Mouse (Mus musculus): ENCODE results near the gene Myo1c. TPM values are rescaled to one million over a fixed set of nuclear protein-coding genes. Genes with fewer than 3 reads are reported as not detected.

Myo1c gene
- polyA plus RNA-seq, 1 experiment from 2014 or later, result 72.4 TPM

GRCm38 (mm10) chr11:75652942-75653684, 2.8 kb downstream of the Myo1c start:
- Histone ChIP-seq H3K27me3 (ENCODE audit: control insufficient read depth, insufficient read depth, low read length) (no peaks in the 10 kb centered on the region), H3K4me3 (ENCODE audit: low read length) (peak overlapping the region; percentile 48), H3K27ac (ENCODE audit: low read length) (peak overlapping the region; percentile 96), H3K4me2 (ENCODE audit: low read depth, low read length) (peak overlapping the region; percentile 80), H3K9ac (ENCODE audit: low read length) (peak overlapping the region; percentile 58), H3K4me1 (ENCODE audit: control insufficient read depth, insufficient read depth, low read length) (peaks cover 53% of the 10 kb centered on the region), H3K36me3 (ENCODE audit: control insufficient read depth, insufficient read depth) (peaks cover 4% of the 10 kb centered on the region), H3K9me3 (replicated peaks; ENCODE audit: control insufficient read depth, low read length) (no peaks in the 10 kb centered on the region)
- 37% methylated on average over 14 of the region's 14 CpGs for WGBS
- no peak for ATAC-seq (replicated peaks; ENCODE audit: extremely low read depth, insufficient read depth, low FRiP score)

DNA sequence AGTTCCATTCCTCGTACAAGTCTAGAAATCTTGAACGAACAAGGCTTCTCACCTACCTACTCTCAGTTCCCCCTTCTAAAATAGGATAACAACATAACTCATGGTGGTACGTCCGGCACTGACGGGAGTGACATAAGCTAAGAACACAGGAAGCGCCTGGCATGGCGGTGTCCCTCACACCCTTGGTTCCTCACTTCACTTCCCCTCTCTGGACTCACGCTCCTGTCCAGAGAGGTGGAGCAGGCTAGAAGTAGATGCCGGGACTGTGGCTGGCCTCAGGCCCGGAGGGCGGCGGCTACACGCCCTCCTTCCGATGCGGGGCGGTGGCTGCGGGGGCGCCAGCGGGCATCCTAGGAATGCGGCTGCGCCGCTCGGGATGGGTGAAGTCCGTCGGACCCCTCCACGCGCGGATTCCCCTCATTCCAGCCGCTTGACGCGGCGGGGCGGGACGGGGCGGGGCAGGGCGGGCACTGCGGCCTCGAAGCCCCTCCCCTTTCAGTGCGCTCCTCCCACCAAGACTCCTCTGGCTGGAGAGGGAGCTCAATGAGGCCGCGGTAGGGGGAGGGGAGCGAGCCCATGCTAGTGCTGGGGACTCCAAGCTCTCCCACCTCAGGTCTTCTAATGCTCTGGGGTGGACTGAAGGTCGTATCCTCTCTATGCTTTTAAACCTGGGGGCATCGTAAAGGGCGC, 3.6 kb downstream of the Myo1c start:
- peak; percentile 70 for ATAC-seq (replicated peaks; ENCODE audit: extremely low read depth, insufficient read depth, low FRiP score)
- Histone ChIP-seq H3K9ac (ENCODE audit: low read length) (peak overlapping the region; percentile 58), H3K27ac (ENCODE audit: low read length) (peak overlapping the region; percentile 96), H3K4me1 (ENCODE audit: control insufficient read depth, insufficient read depth, low read length) (peaks cover 47% of the 10 kb centered on the region), H3K36me3 (ENCODE audit: control insufficient read depth, insufficient read depth) (peaks cover 11% of the 10 kb centered on the region), H3K9me3 (replicated peaks; ENCODE audit: control insufficient read depth, low read length) (no peaks in the 10 kb centered on the region), H3K4me2 (ENCODE audit: low read depth, low read length) (peak overlapping the region; percentile 80), H3K4me3 (ENCODE audit: low read length) (peak overlapping the region; percentile 48), H3K27me3 (ENCODE audit: control insufficient read depth, insufficient read depth, low read length) (no peaks in the 10 kb centered on the region)
- WGBS, result under 1% methylated on average over 45 of the region's 45 CpGs

GRCm38 (mm10) chr11:75654471-75655390, 4.4 kb downstream of the Myo1c start:
- Histone ChIP-seq H3K4me2 (ENCODE audit: low read depth, low read length) (peak overlapping the region; percentile 80), H3K27ac (ENCODE audit: low read length) (peak overlapping the region; percentile 96), H3K27me3 (ENCODE audit: control insufficient read depth, insufficient read depth, low read length) (no peaks in the 10 kb centered on the region), H3K9me3 (replicated peaks; ENCODE audit: control insufficient read depth, low read length) (no peaks in the 10 kb centered on the region), H3K36me3 (ENCODE audit: control insufficient read depth, insufficient read depth) (peaks cover 15% of the 10 kb centered on the region), H3K9ac (ENCODE audit: low read length) (peak overlapping the region; percentile 87), H3K4me3 (ENCODE audit: low read length) (peak overlapping the region; percentile 76), H3K4me1 (ENCODE audit: control insufficient read depth, insufficient read depth, low read length) (peaks cover 43% of the 10 kb centered on the region)
- no peak for ATAC-seq (replicated peaks; ENCODE audit: extremely low read depth, insufficient read depth, low FRiP score)
- 37% methylated on average over 25 of the region's 25 CpGs for WGBS

GRCm38 (mm10) chr11:75655621-75656545, 5.6 kb downstream of the Myo1c start:
- no peaks in the 10 kb centered on the region for H3K27me3 ChIP-seq (ENCODE audit: control insufficient read depth, insufficient read depth, low read length)
- H3K27ac ChIP-seq (ENCODE audit: low read length), result peak overlapping the region; percentile 96
- WGBS, result under 1% methylated on average over 72 of the region's 78 CpGs
- peak overlapping the region; percentile 87 for H3K9ac ChIP-seq (ENCODE audit: low read length)
- ATAC-seq (replicated peaks; ENCODE audit: extremely low read depth, insufficient read depth, low FRiP score), result peak; percentile 43
- peaks cover 26% of the 10 kb centered on the region for H3K36me3 ChIP-seq (ENCODE audit: control insufficient read depth, insufficient read depth)
- H3K4me1 ChIP-seq (ENCODE audit: control insufficient read depth, insufficient read depth, low read length), result peaks cover 42% of the 10 kb centered on the region
- peak overlapping the region; percentile 80 for H3K4me2 ChIP-seq (ENCODE audit: low read depth, low read length)
- no peaks in the 10 kb centered on the region for H3K9me3 ChIP-seq (replicated peaks; ENCODE audit: control insufficient read depth, low read length)
- H3K4me3 ChIP-seq (ENCODE audit: low read length), result peak overlapping the region; percentile 76

DNA sequence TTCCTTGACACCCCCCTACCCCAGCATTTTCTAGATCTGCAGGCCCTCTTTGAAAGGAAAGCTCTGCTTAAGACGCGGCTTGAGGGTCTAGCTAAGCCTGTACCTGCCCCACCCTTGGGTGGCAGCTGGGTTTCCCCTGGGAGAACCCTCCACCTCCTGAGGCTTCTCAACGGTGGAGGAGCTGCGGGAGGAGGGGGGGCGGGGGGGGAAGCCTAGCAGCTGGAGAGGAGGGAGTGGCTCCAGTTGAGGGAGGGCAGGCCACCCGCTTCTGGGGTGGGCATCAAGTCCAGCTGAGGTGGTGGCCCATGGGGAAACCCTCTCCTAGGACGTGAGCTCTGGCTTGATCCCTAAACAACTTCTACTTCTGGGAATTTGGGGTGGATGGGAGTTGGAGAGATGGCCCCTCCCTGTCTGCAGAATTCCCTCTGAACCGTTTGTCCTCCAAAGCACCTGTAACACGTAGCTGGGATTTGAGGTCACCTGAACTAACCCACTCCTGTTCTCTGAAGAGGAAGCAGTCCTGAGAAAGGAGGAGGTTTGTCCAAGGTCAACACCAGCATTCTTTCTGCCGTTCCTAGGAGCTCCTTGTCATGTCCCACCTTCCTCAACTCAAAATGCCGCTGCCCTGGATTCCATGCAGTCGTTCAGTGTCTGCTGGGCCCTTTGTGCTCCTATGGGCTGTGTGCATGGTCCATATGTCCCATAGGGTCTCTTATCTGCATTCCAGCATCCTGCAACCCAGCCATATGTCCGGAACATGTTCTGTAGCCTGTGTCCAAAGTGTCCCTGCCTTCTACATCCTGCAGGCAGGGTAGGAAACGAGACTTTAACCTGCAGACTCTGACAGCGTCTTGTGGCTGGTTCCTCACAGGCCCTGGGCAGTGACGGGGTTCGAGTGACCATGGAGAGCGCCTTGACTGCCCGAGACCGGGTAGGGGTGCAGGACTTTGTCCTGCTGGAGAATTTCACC, 6.6 kb downstream of the Myo1c start:
- Histone ChIP-seq H3K9ac (ENCODE audit: low read length) (peak overlapping the region; percentile 87), H3K4me1 (ENCODE audit: control insufficient read depth, insufficient read depth, low read length) (peaks cover 40% of the 10 kb centered on the region), H3K9me3 (replicated peaks; ENCODE audit: control insufficient read depth, low read length) (no peaks in the 10 kb centered on the region), H3K27me3 (ENCODE audit: control insufficient read depth, insufficient read depth, low read length) (no peaks in the 10 kb centered on the region), H3K4me2 (ENCODE audit: low read depth, low read length) (peak overlapping the region; percentile 80), H3K4me3 (ENCODE audit: low read length) (peak overlapping the region; percentile 76), H3K36me3 (ENCODE audit: control insufficient read depth, insufficient read depth) (peaks cover 36% of the 10 kb centered on the region), H3K27ac (ENCODE audit: low read length) (peak overlapping the region; percentile 96)
- 43% methylated on average over 19 of the region's 20 CpGs for WGBS
- ATAC-seq (replicated peaks; ENCODE audit: extremely low read depth, insufficient read depth, low FRiP score), result no peak

DNA sequence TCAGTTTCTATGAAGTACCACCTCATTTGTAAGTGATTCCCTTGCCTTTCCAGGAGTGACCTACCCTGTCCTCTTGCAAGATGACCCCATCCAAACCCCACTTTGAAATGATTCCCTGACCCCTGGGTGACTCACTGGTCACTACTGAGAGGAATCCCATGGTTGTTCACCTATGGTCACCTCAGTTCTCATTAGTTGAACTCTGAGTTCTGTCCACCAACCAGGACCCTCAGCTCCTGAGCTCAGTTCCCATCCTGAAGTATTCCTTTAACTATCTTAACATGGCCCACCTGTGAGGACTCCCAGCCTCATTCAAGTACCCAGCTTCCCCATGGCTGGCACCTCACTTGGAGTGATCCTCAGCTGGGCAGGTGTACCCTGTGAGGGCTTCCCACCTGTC, 7.5 kb downstream of the Myo1c start:
- Histone ChIP-seq H3K9ac (ENCODE audit: low read length) (no peak overlapping the region), H3K4me2 (ENCODE audit: low read depth, low read length) (no peak overlapping the region), H3K36me3 (ENCODE audit: control insufficient read depth, insufficient read depth) (peaks cover 46% of the 10 kb centered on the region), H3K27ac (ENCODE audit: low read length) (no peak overlapping the region), H3K9me3 (replicated peaks; ENCODE audit: control insufficient read depth, low read length) (no peaks in the 10 kb centered on the region), H3K27me3 (ENCODE audit: control insufficient read depth, insufficient read depth, low read length) (no peaks in the 10 kb centered on the region), H3K4me1 (ENCODE audit: control insufficient read depth, insufficient read depth, low read length) (peaks cover 33% of the 10 kb centered on the region), H3K4me3 (ENCODE audit: low read length) (no peak overlapping the region)
- no peak for ATAC-seq (replicated peaks; ENCODE audit: extremely low read depth, insufficient read depth, low FRiP score)

GRCm38 (mm10) chr11:75658311-75658710, 8.0 kb downstream of the Myo1c start:
- Histone ChIP-seq H3K36me3 (ENCODE audit: control insufficient read depth, insufficient read depth) (peaks cover 49% of the 10 kb centered on the region), H3K27me3 (ENCODE audit: control insufficient read depth, insufficient read depth, low read length) (no peaks in the 10 kb centered on the region), H3K4me2 (ENCODE audit: low read depth, low read length) (no peak overlapping the region), H3K4me3 (ENCODE audit: low read length) (no peak overlapping the region), H3K27ac (ENCODE audit: low read length) (no peak overlapping the region), H3K9me3 (replicated peaks; ENCODE audit: control insufficient read depth, low read length) (no peaks in the 10 kb centered on the region), H3K4me1 (ENCODE audit: control insufficient read depth, insufficient read depth, low read length) (peaks cover 29% of the 10 kb centered on the region), H3K9ac (ENCODE audit: low read length) (no peak overlapping the region)
- WGBS, result 95% methylated on average over 13 of the region's 13 CpGs
- no peak for ATAC-seq (replicated peaks; ENCODE audit: extremely low read depth, insufficient read depth, low FRiP score)
